Mouse (Mus musculus) megakaryocyte-erythroid progenitor cell, adult 5-6 weeks (primary cell): ENCODE results near the gene Stxbp4. TPM values are rescaled to one million over a fixed set of nuclear protein-coding genes. Genes with fewer than 3 reads are reported as not detected.
A peak's percentile ranks its signal among the peaks of the same experiment; 100 is the strongest.

ENCODE experiments used
- ATAC-seq: replicated peaks from 2 replicates; pipeline ENCODE4 v1.8.0; 2016; ENCODE audit warnings: mild to moderate bottlenecking, inconsistent platforms; ENCODE audit not compliant: severe bottlenecking, poor library complexity, low FRiP score, low TSS enrichment
- total RNA-seq, 2 experiments: library from RNA; stranded (forward) in 1 of 2; stranded (reverse) in 1 of 2; fragments of 200-1000, 215-1000 nt in 1 of 2; fragments of >200 nt in 1 of 2; fragmentation: Nextera tagmentation in 1 of 2; gene quantifications; 2 replicates each; pipeline ENCODE4 v1.2.3; 2014 to 2017

Stxbp4 gene
- total RNA-seq (2014; fragmentation: Nextera tagmentation) (14.0 and 20.4 TPM in 2 replicates), total RNA-seq (2017) (4.1 and 7.0 TPM in 2 replicates)

GRCm38 (mm10) chr11:90637440-90638311 is at the start of gene Stxbp4, which contains the start of gene Cox11:
Gene Stxbp4, minus strand, starts transcription at chr11:90638084.
Gene Cox11, plus strand, starts transcription at chr11:90638173.
- ATAC-seq = peak; percentile 95

GRCm38 (mm10) chr11:90687040-90687439 is 49.2 kb upstream of the Stxbp4 start:
- peak; percentile 56 for ATAC-seq

GRCm38 (mm10) chr11:90686287-90687025 is 48.6 kb upstream of the Stxbp4 start:
- ATAC-seq = peak; percentile 80

GRCm38 (mm10) chr11:90685196-90685595 is 47.3 kb upstream of the Stxbp4 start:
- no peak for ATAC-seq

- no peak for ATAC-seq
Measured at GRCm38 (mm10) chr11:90684765-90685164, 46.9 kb upstream of the Stxbp4 start.

- no peak for ATAC-seq
Measured at GRCm38 (mm10) chr11:90681171-90681570, 43.3 kb upstream of the Stxbp4 start.

GRCm38 (mm10) chr11:90678582-90678981 is 40.7 kb upstream of the Stxbp4 start:
- no peak for ATAC-seq

- ATAC-seq = no peak
Measured at GRCm38 (mm10) chr11:90677771-90678288, 39.9 kb upstream of the Stxbp4 start.

- no peak for ATAC-seq
Measured at GRCm38 (mm10) chr11:90677027-90677426, 39.1 kb upstream of the Stxbp4 start.

GRCm38 (mm10) chr11:90675479-90676110 is 37.7 kb upstream of the Stxbp4 start:
- ATAC-seq = peak; percentile 98

GRCm38 (mm10) chr11:90667325-90667724 is 29.4 kb upstream of the Stxbp4 start:
- no peak for ATAC-seq

- peak; percentile 62 for ATAC-seq
Measured at GRCm38 (mm10) chr11:90666916-90667315, 29.0 kb upstream of the Stxbp4 start.

GRCm38 (mm10) chr11:90666144-90666757 is 28.4 kb upstream of the Stxbp4 start:
- ATAC-seq = no peak

GRCm38 (mm10) chr11:90665161-90665560 is 27.3 kb upstream of the Stxbp4 start:
- no peak for ATAC-seq

GRCm38 (mm10) chr11:90664345-90664986 is 26.6 kb upstream of the Stxbp4 start:
- peak; percentile 96 for ATAC-seq

GRCm38 (mm10) chr11:90663618-90664297 is 25.9 kb upstream of the Stxbp4 start:
- 0 out of 2 replicates have a peak, but pooled peaks have one; percentile 6 for ATAC-seq

- peak; percentile 72 for ATAC-seq
Measured at GRCm38 (mm10) chr11:90663052-90663451, 25.2 kb upstream of the Stxbp4 start.

- ATAC-seq = no peak
Measured at GRCm38 (mm10) chr11:90660662-90661061, 22.8 kb upstream of the Stxbp4 start.
